Mouse (Mus musculus) heart, adult 2 months (tissue): ENCODE results near the gene Trak1.

Source experiments
- CTCF ChIP-seq: fragments of 200-600 bp; IDR thresholded peaks from 2 replicates; pipeline ENCODE4 v1.8.1; 2022; ENCODE audit warnings: antibody characterized with exemption, mild to moderate bottlenecking, moderate library complexity
- POLR2A ChIP-seq: fragments of 200-500 bp; IDR thresholded peaks from 2 replicates; pipeline ENCODE4 v1.6.1; 2011; ENCODE audit warnings: mild to moderate bottlenecking, low read depth, low read length, control low read depth; ENCODE audit not compliant: insufficient read depth

- TF ChIP-seq POLR2A (no peak), CTCF (no peak)
Measured at GRCm38 (mm10) chr9:121505346-121505745, 208.0 kb downstream of the Trak1 start.
